ENCODE assay signal across 10 mouse cellular contexts in genomic region chr5:30114761-30115140, GRCm38 (mm10). TPM values are rescaled to one million over a fixed set of nuclear protein-coding genes. Genes with fewer than 3 reads are reported as not detected.
DNase-seq lines count a peak whose midpoint lies in the region; ATAC-seq and TF ChIP-seq lines count a peak whose summit lies in the region.
"Had no signal": no experiment of that assay in that cellular context is flagged by ENCODE, and none has a peak within 500 bp of the region (broad histone marks: within the 10 kb centered on the region; RNA-seq: fewer than 3 reads in every experiment).

No protein-coding gene starts in this region.

- no peaks in the 10 kb centered on the region for H3K79me2 ChIP-seq in myocyte (ENCODE audit: control insufficient read depth, insufficient read depth)

- TF ChIP-seq POLR2A in myocyte (IDR thresholded peaks at IDR 0.05; ENCODE audit: insufficient read length, low read depth) = no peak

- no peak for DNase-seq in left cerebral cortex, adult 2 months (ENCODE audit: extremely low spot score in 1 of 2, low spot score in 2 of 2)
- no peak for DNase-seq in left cerebral cortex, adult 11 months (ENCODE audit: low spot score)
- DNase-seq in embryonic facial prominence, embryonic 14.5 days (ENCODE audit: low spot score) = no peak
- peak; percentile 74 for DNase-seq in intestine, embryonic 14.5 days (ENCODE audit: low spot score)
- no peak for DNase-seq in right cerebral cortex, adult 2 months (ENCODE audit: low spot score in 2 of 2)
- DNase-seq in c-Kit-positive CD71-positive TER-119-positive erythroid progenitor cells, embryonic 14.5 days (ENCODE audit: low spot score) = no peak
- no peak for DNase-seq in gastrocnemius, adult 18-20 months (ENCODE audit: low spot score)

- H3K36me3 ChIP-seq in embryonic facial prominence, embryonic 14.5 days (ENCODE audit: control insufficient read depth, insufficient read depth, low read length) = peaks cover 18% of the 10 kb centered on the region
- peaks cover 20% of the 10 kb centered on the region for H3K36me3 ChIP-seq in intestine, embryonic 14.5 days (ENCODE audit: control insufficient read depth, insufficient read depth, low read length)
- H3K36me3 ChIP-seq in myocyte (ENCODE audit: control insufficient read depth, insufficient read depth) = peaks cover 5% of the 10 kb centered on the region

- intact Hi-C loops in left cerebral cortex, adult 2 months (cut with DNase I) = loop anchor here (5.0 kb wide), 1 partner anchor 287 kb away; no protein-coding TSS in a partner anchor

- peak; percentile 10; the same call in 1 of the 2 replicates for ATAC-seq in embryonic facial prominence, embryonic 14.5 days (ENCODE audit: low read depth)
- no peak for ATAC-seq in intestine, embryonic 14.5 days (replicated peaks; ENCODE audit: low FRiP score, low TSS enrichment, low read depth)

- under 1% methylated on average over 24 of the region's 28 CpGs for WGBS in embryonic facial prominence, embryonic 14.5 days
- WGBS in intestine, embryonic 14.5 days = under 1% methylated on average over 28 of the region's 28 CpGs

- H3K4me3 ChIP-seq in left cerebral cortex, adult 2 months = peak overlapping the region; percentile 48
- peak overlapping the region; percentile 61 for H3K4me3 ChIP-seq in embryonic facial prominence, embryonic 14.5 days (ENCODE audit: low read depth, low read length)
- peak overlapping the region; percentile 50 for H3K4me3 ChIP-seq in intestine, embryonic 14.5 days (ENCODE audit: low read depth, low read length)
- no peak overlapping the region for H3K4me3 ChIP-seq in myocyte

- H3ac ChIP-seq in myocyte (ENCODE audit: control insufficient read depth, insufficient read length) = no peak overlapping the region

- no peak for TF ChIP-seq CTCF in left cerebral cortex, adult 2 months (IDR thresholded peaks at IDR 0.05)

- H3K9ac ChIP-seq in embryonic facial prominence, embryonic 14.5 days (ENCODE audit: low read depth, low read length) = peak overlapping the region; percentile 69
- peak overlapping the region; percentile 53 for H3K9ac ChIP-seq in intestine, embryonic 14.5 days (ENCODE audit: low read length)

- no peak overlapping the region for H3K27ac ChIP-seq in left cerebral cortex, adult 2 months
- no peak overlapping the region for H3K27ac ChIP-seq in embryonic facial prominence, embryonic 14.5 days (replicated peaks; ENCODE audit: low read depth, low read length)
- no peak overlapping the region for H3K27ac ChIP-seq in intestine, embryonic 14.5 days (ENCODE audit: low read depth)

- peak overlapping the region; percentile 94 for H3K4me2 ChIP-seq in embryonic facial prominence, embryonic 14.5 days (ENCODE audit: low read depth, low read length)
- peak overlapping the region; percentile 95 for H3K4me2 ChIP-seq in intestine, embryonic 14.5 days (ENCODE audit: low read length)
- peak overlapping the region; percentile 50 for H3K4me2 ChIP-seq in myocyte (ENCODE audit: low read depth)

- H3K27me3 ChIP-seq in embryonic facial prominence, embryonic 14.5 days (replicated peaks; ENCODE audit: control insufficient read depth, insufficient read depth, low read length) = peaks cover 54% of the 10 kb centered on the region
- peaks cover 32% of the 10 kb centered on the region for H3K27me3 ChIP-seq in intestine, embryonic 14.5 days (replicated peaks; ENCODE audit: control insufficient read depth, insufficient read depth, low read length)
- H3K27me3 ChIP-seq in myocyte (ENCODE audit: control insufficient read depth, insufficient read depth, insufficient read length) = peaks cover 14% of the 10 kb centered on the region

- no peaks in the 10 kb centered on the region for H3K9me3 ChIP-seq in embryonic facial prominence, embryonic 14.5 days (ENCODE audit: control insufficient read depth, low read length)
- H3K9me3 ChIP-seq in intestine, embryonic 14.5 days (ENCODE audit: control insufficient read depth, low read length) = no peaks in the 10 kb centered on the region

- H3K4me1 ChIP-seq in embryonic facial prominence, embryonic 14.5 days (ENCODE audit: control insufficient read depth, insufficient read depth, low read length) = peaks cover 16% of the 10 kb centered on the region; the same call in 1 of the 2 replicates
- H3K4me1 ChIP-seq in intestine, embryonic 14.5 days (replicated peaks; ENCODE audit: control insufficient read depth, insufficient read depth, low read length) = peaks cover 23% of the 10 kb centered on the region

TF ChIP-seq in myocyte, 11 proteins besides CTCF, POLR2A, EP300 and RAD21:
- TF ChIP-seq E2F4 (IDR thresholded peaks at IDR 0.05; ENCODE audit: insufficient read depth) (no peak), CEBPB (IDR thresholded peaks at IDR 0.05; ENCODE audit: insufficient read depth, poor library complexity, severe bottlenecking) (no peak), TCF3 (IDR thresholded peaks at IDR 0.05; ENCODE audit: insufficient read length, low read depth) (no peak), MYOG (IDR thresholded peaks at IDR 0.05; ENCODE audit: control insufficient read depth in 1 of 3, insufficient read depth in 1 of 3, insufficient read length in 2 of 3, low read depth in 2 of 3) (no peak), MAX (IDR thresholded peaks at IDR 0.05; ENCODE audit: low read depth) (no peak), TCF12 (IDR thresholded peaks at IDR 0.05; ENCODE audit: insufficient read depth, poor library complexity, severe bottlenecking) (no peak), REST (IDR thresholded peaks at IDR 0.05; ENCODE audit: insufficient read depth, insufficient read length) (no peak), POLR2AphosphoS2 (IDR thresholded peaks at IDR 0.05; ENCODE audit: insufficient read length, low read depth) (no peak), MYOD1 (IDR thresholded peaks at IDR 0.05; ENCODE audit: control insufficient read depth in 1 of 3, insufficient read length in 2 of 3, low read depth in 2 of 3) (no peak), SRF (IDR thresholded peaks at IDR 0.05; ENCODE audit: control insufficient read depth, insufficient read length, low read depth) (no peak), USF1 (IDR thresholded peaks at IDR 0.05; ENCODE audit: low read depth) (no peak)
TF ChIP-seq in myocyte: peak in this region for 0.

RNA-seq across cellular contexts. Expression of gene 3110082J24Rik, which starts 8.9 kb away (rescaled TPM):
- 1 to 10 TPM; 1.4 to 3.0 TPM for total RNA-seq in left cerebral cortex, adult 2 months (2021)
- not detected in 2 replicates for polyA plus RNA-seq in embryonic facial prominence, embryonic 14.5 days (2014; fragmentation: Nextera tagmentation; extraction: Ambion mirVana)
- polyA plus RNA-seq in intestine, embryonic 14.5 days (2014; fragmentation: Nextera tagmentation; extraction: Ambion mirVana) = not detected in 2 replicates
- polyA plus RNA-seq in myocyte (2012; fragmentation: generic; extraction: Trizol) = 0.08 TPM
- total RNA-seq in gastrocnemius, adult 18-20 months (2021) = not detected
- total RNA-seq: gastrocnemius, postnatal 4 days; neutrophil, adult 5-6 weeks had no signal

RNA-seq across cellular contexts. Expression of gene Garem2, which starts 9.8 kb away (rescaled TPM):
- total RNA-seq in left cerebral cortex, adult 2 months (2021) = 10 to 100 TPM; 11.0 to 11.1 TPM
- polyA plus RNA-seq in embryonic facial prominence, embryonic 14.5 days (2014; fragmentation: Nextera tagmentation; extraction: Ambion mirVana) = 0.83 and 1.1 TPM in 2 replicates
- 0.60 and 0.79 TPM in 2 replicates for polyA plus RNA-seq in intestine, embryonic 14.5 days (2014; fragmentation: Nextera tagmentation; extraction: Ambion mirVana)
- 0.12 TPM for polyA plus RNA-seq in myocyte (2012; fragmentation: generic; extraction: Trizol)
- total RNA-seq in gastrocnemius, adult 18-20 months (2021) = not detected
- total RNA-seq: neutrophil, adult 5-6 weeks had no signal

RNA-seq across cellular contexts. Expression of gene Hadha, which starts 40.2 kb away (rescaled TPM):
- total RNA-seq in left cerebral cortex, adult 2 months (2021) = 10 to 100 TPM; 64.3 to 68.3 TPM
- 120 and 125 TPM in 2 replicates for polyA plus RNA-seq in embryonic facial prominence, embryonic 14.5 days (2014; fragmentation: Nextera tagmentation; extraction: Ambion mirVana)
- 125 and 133 TPM in 2 replicates for polyA plus RNA-seq in intestine, embryonic 14.5 days (2014; fragmentation: Nextera tagmentation; extraction: Ambion mirVana)
- 119 TPM for polyA plus RNA-seq in myocyte (2012; fragmentation: generic; extraction: Trizol)
- 100 to 1,000 TPM; 326 to 396 TPM for total RNA-seq in gastrocnemius, adult 18-20 months (2021)

RNA-seq across cellular contexts. Expression of gene Hadhb, which starts 40.3 kb away (rescaled TPM):
- total RNA-seq in left cerebral cortex, adult 2 months (2021) = 10 to 100 TPM; 83.5 to 88.4 TPM
- 138 and 147 TPM in 2 replicates for polyA plus RNA-seq in embryonic facial prominence, embryonic 14.5 days (2014; fragmentation: Nextera tagmentation; extraction: Ambion mirVana)
- 166 and 169 TPM in 2 replicates for polyA plus RNA-seq in intestine, embryonic 14.5 days (2014; fragmentation: Nextera tagmentation; extraction: Ambion mirVana)
- polyA plus RNA-seq in myocyte (2012; fragmentation: generic; extraction: Trizol) = 52.3 TPM
- total RNA-seq in gastrocnemius, adult 18-20 months (2021) = 100 to 1,000 TPM; 403 to 518 TPM

RNA-seq across cellular contexts. Expression of gene Tyms, which starts 41.3 kb away (rescaled TPM):
- total RNA-seq in left cerebral cortex, adult 2 months (2021) = 1 to 10 TPM; 3.0 to 3.9 TPM
- polyA plus RNA-seq in embryonic facial prominence, embryonic 14.5 days (2014; fragmentation: Nextera tagmentation; extraction: Ambion mirVana) = 198 and 220 TPM in 2 replicates
- 286 and 317 TPM in 2 replicates for polyA plus RNA-seq in intestine, embryonic 14.5 days (2014; fragmentation: Nextera tagmentation; extraction: Ambion mirVana)
- polyA plus RNA-seq in myocyte (2012; fragmentation: generic; extraction: Trizol) = 39.4 TPM
- 1 to 10 TPM in 1 of 2 experiments, under 1 TPM in 1; 0.39 to 2.2 TPM for total RNA-seq in gastrocnemius, adult 18-20 months (2021)
